Mouse (Mus musculus) lung, postnatal 0 days (tissue): Measurements from ENCODE around the gene Gm12253. TPM values are rescaled to one million over a fixed set of nuclear protein-coding genes. Genes with fewer than 3 reads are reported as not detected.

Experiments used
- ATAC-seq: fragments of 200-750 bp; cut with Nextera tagmentation; 2 replicates; pipeline ENCODE4 v1.8.0; 2017; ENCODE audit warnings: moderate library complexity
- DNase-seq: peaks from one replicate; pipeline ENCODE4 v3.0.0-alpha.2; 2016; ENCODE audit warnings: low spot score
- H3K27ac ChIP-seq: fragments of 300-500 bp; sonication (generic); 2 replicates; pipeline ENCODE4 v1.5.1; 2014; ENCODE audit warnings: antibody characterized with exemption, mild to moderate bottlenecking, low read length, mixed read lengths
- H3K27me3 ChIP-seq: fragments of 300-500 bp; sonication (generic); replicated peaks from 2 replicates; pipeline ENCODE4 v1.6.1; 2014; ENCODE audit warnings: low read length, mixed read lengths; ENCODE audit not compliant: insufficient read depth
- H3K36me3 ChIP-seq: fragments of 300-500 bp; sonication (generic); 2 replicates; pipeline ENCODE4 v1.6.1; 2014; ENCODE audit warnings: low read length, mixed read lengths; ENCODE audit not compliant: insufficient read depth
- H3K4me1 ChIP-seq: fragments of 300-500 bp; sonication (generic); 2 replicates; pipeline ENCODE4 v1.6.1; 2014; ENCODE audit warnings: antibody characterized with exemption, low read depth, low read length, mixed read lengths; ENCODE audit not compliant: insufficient read depth
- H3K4me2 ChIP-seq: fragments of 300-500 bp; sonication (generic); replicated peaks from 2 replicates; pipeline ENCODE4 v1.6.1; 2014; ENCODE audit warnings: low read depth, mild to moderate bottlenecking, low read length, moderate library complexity, mixed read lengths
- H3K4me3 ChIP-seq: fragments of 300-500 bp; sonication (generic); 2 replicates; pipeline ENCODE4 v1.5.1; 2014; ENCODE audit warnings: low read depth, low read length
- H3K9ac ChIP-seq: fragments of 300-500 bp; sonication (generic); replicated peaks from 2 replicates; pipeline ENCODE4 v1.6.1; 2014; ENCODE audit warnings: low read depth, mild to moderate bottlenecking
- H3K9me3 ChIP-seq: fragments of 300-500 bp; sonication (generic); 2 replicates; pipeline ENCODE4 v1.6.1; 2016; ENCODE audit warnings: low read length, mixed read lengths
- CTCF ChIP-seq: IDR thresholded peaks from 2 replicates; pipeline ENCODE4 v1.5.1; 2016; ENCODE audit warnings: antibody characterized with exemption, mild to moderate bottlenecking
- EP300 ChIP-seq: IDR thresholded peaks from 2 replicates; pipeline ENCODE4 v1.6.1; 2016; ENCODE audit warnings: antibody characterized with exemption, mild to moderate bottlenecking, control low read depth
- WGBS: fragments of 180-500 bp; shearing (Covaris S2); extraction: QIAGEN DNeasy Blood & Tissue Kit; methylation state at CpG from one replicate; pipeline ENCODE4 v1.1.7; 2014; 5-methylcytosine and 5-hydroxymethylcytosine counted together
- polyA plus RNA-seq: library from polyadenylated mRNA; unstranded; fragments of >200 nt; fragmentation: Nextera tagmentation; extraction: Ambion mirVana; gene quantifications from 2 replicates; pipeline ENCODE4 v1.2.1, GENCODE M21; 2015

Gene Gm12253
- polyA plus RNA-seq, 1 experiment from 2014 or later = not detected

GRCm38 (mm10) chr11:58437866-58438265 is 5.5 kb downstream of the Gm12253 start:
- whole genome bisulfite sequencing = 37% methylated on average over 5 of the region's 5 CpGs
- H3K9ac ChIP-seq = no peak overlapping the region
- H3K4me3 ChIP-seq = no peak overlapping the region
- TF ChIP-seq CTCF = no peak
- TF ChIP-seq EP300 = no peak
- no peaks in the 10 kb centered on the region for H3K4me1 ChIP-seq
- DNase-seq (no peak), ATAC-seq (no peak)
- H3K4me2 ChIP-seq = no peak overlapping the region
- H3K9me3 ChIP-seq = no peaks in the 10 kb centered on the region
- H3K27me3 ChIP-seq = no peaks in the 10 kb centered on the region
- no peaks in the 10 kb centered on the region for H3K36me3 ChIP-seq
- no peak overlapping the region for H3K27ac ChIP-seq

- Histone ChIP-seq H3K4me3 (no peak within 1 kb of the TSS), H3K4me2 (no peak within 1 kb of the TSS), H3K4me1 (no peaks in the 10 kb centered on the region), H3K9me3 (no peaks in the 10 kb centered on the region), H3K27ac (no peak within 1 kb of the TSS), H3K27me3 (no peaks in the 10 kb centered on the region), H3K9ac (no peak within 1 kb of the TSS), H3K36me3 (no peaks in the 10 kb centered on the region)
- WGBS = 96% methylated on average over 9 of the region's 9 CpGs
- ATAC-seq (no peak), DNase-seq (no peak)
- no peak for TF ChIP-seq EP300
- no peak for TF ChIP-seq CTCF
Measured at GRCm38 (mm10) chr11:58452759-58453158, 20.4 kb downstream of the Gm12253 start, which contains the start of gene Lypd9. Lypd9 (minus strand) TSS chr11:58452923.

GRCm38 (mm10) chr11:58453592-58453991 is 21.2 kb downstream of the Gm12253 start:
- H3K36me3 ChIP-seq = no peaks in the 10 kb centered on the region
- ATAC-seq = no peak
- H3K9me3 ChIP-seq = no peaks in the 10 kb centered on the region
- WGBS = 33% methylated on average over 4 of the region's 4 CpGs
- DNase-seq = no peak
- H3K9ac ChIP-seq = no peak overlapping the region
- TF ChIP-seq CTCF (no peak), EP300 (no peak)
- H3K27me3 ChIP-seq = no peaks in the 10 kb centered on the region
- H3K4me3 ChIP-seq = no peak overlapping the region
- no peaks in the 10 kb centered on the region for H3K4me1 ChIP-seq
- no peak overlapping the region for H3K4me2 ChIP-seq
- no peak overlapping the region for H3K27ac ChIP-seq

- no peaks in the 10 kb centered on the region for H3K36me3 ChIP-seq
- H3K4me3 ChIP-seq = no peak within 1 kb of the TSS
- no peak for DNase-seq
- no peak for TF ChIP-seq CTCF
- TF ChIP-seq EP300 = no peak
- no peak for ATAC-seq
- H3K27me3 ChIP-seq = no peaks in the 10 kb centered on the region
- no peaks in the 10 kb centered on the region for H3K9me3 ChIP-seq
- H3K4me2 ChIP-seq = no peak within 1 kb of the TSS
- H3K4me1 ChIP-seq = no peaks in the 10 kb centered on the region
- no peak within 1 kb of the TSS for H3K27ac ChIP-seq
- H3K9ac ChIP-seq = no peak within 1 kb of the TSS
Measured at GRCm38 (mm10) chr11:58462170-58462569, 29.8 kb downstream of the Gm12253 start, which contains the start of gene Olfr30. Olfr30 (minus strand) TSS chr11:58462270.

Other genes starting within 250 kb of the Gm12253 start
- 9.2 and 9.7 TPM in 2 replicates for gene Igtp, start 233.0 kb upstream of the Gm12253 start, polyA plus RNA-seq
- gene Irgm2, start 232.9 kb upstream of the Gm12253 start, polyA plus RNA-seq = 6.9 TPM in 2 replicates
- 0.16 and 0.17 TPM in 2 replicates for gene 4930438A08Rik, start 157.8 kb upstream of the Gm12253 start, polyA plus RNA-seq
- gene Zfp692, start 125.5 kb upstream of the Gm12253 start, polyA plus RNA-seq = 5.6 and 7.1 TPM in 2 replicates
- 32.0 and 34.7 TPM in 2 replicates for gene Zfp672, start 102.2 kb upstream of the Gm12253 start, polyA plus RNA-seq
- 33.7 and 38.0 TPM in 2 replicates for gene Sh3bp5l, start 101.8 kb upstream of the Gm12253 start, polyA plus RNA-seq
- not detected in 2 replicates for gene Lypd8, start 53.5 kb upstream of the Gm12253 start, polyA plus RNA-seq
- not detected in 2 replicates for gene 1810065E05Rik, start 11.4 kb upstream of the Gm12253 start, polyA plus RNA-seq
- gene Lypd9, start 20.4 kb downstream of the Gm12253 start, polyA plus RNA-seq = not detected in 2 replicates
- not detected in 2 replicates for gene Olfr30, start 29.7 kb downstream of the Gm12253 start, polyA plus RNA-seq
- not detected in 2 replicates for gene Olfr332, start 60.0 kb downstream of the Gm12253 start, polyA plus RNA-seq
- gene Olfr331, start 70.0 kb downstream of the Gm12253 start, polyA plus RNA-seq = not detected in 2 replicates
- not detected in 2 replicates for gene Olfr330, start 102.3 kb downstream of the Gm12253 start, polyA plus RNA-seq
- gene Olfr329-ps, start 113.9 kb downstream of the Gm12253 start, polyA plus RNA-seq = not detected in 2 replicates
- gene Olfr328, start 123.1 kb downstream of the Gm12253 start, polyA plus RNA-seq = 0.07 TPM in 1 of 2 replicates, not detected in the other
- gene Olfr224, start 138.0 kb downstream of the Gm12253 start, polyA plus RNA-seq = not detected in 2 replicates
- not detected in 2 replicates for gene Olfr325, start 145.2 kb downstream of the Gm12253 start, polyA plus RNA-seq
- gene Olfr324, start 162.6 kb downstream of the Gm12253 start, polyA plus RNA-seq = not detected in 2 replicates
- gene 2210407C18Rik, start 183.5 kb downstream of the Gm12253 start, polyA plus RNA-seq = not detected in 2 replicates
- gene Olfr323, start 197.9 kb downstream of the Gm12253 start, polyA plus RNA-seq = not detected in 2 replicates
- gene Trim58, start 207.9 kb downstream of the Gm12253 start, polyA plus RNA-seq = 0.08 and 0.20 TPM in 2 replicates
- not detected in 2 replicates for gene Olfr322, start 226.2 kb downstream of the Gm12253 start, polyA plus RNA-seq
- gene Olfr320, start 248.5 kb downstream of the Gm12253 start, polyA plus RNA-seq = not detected in 2 replicates